Mouse (Mus musculus): ENCODE results near the gene Arf3. TPM values are rescaled to one million over a fixed set of nuclear protein-coding genes. Genes with fewer than 3 reads are reported as not detected.

Gene Arf3
- polyA plus RNA-seq, 1 experiment from 2014 or later: 37.1 TPM

- 4% methylated on average over 5 of the region's 5 CpGs for WGBS
- peaks cover 98% of the 10 kb centered on the region for H3K27me3 ChIP-seq (replicated peaks; ENCODE audit: control insufficient read depth, insufficient read depth, low read length)
- no peaks in the 10 kb centered on the region for H3K36me3 ChIP-seq (ENCODE audit: control insufficient read depth, insufficient read depth, low read length)
- no peak overlapping the region for H3K4me2 ChIP-seq (ENCODE audit: low read length)
- no peak overlapping the region for H3K4me3 ChIP-seq (ENCODE audit: low read depth, low read length)
- H3K4me1 ChIP-seq (replicated peaks; ENCODE audit: control insufficient read depth, insufficient read depth, low read length): peaks cover 7% of the 10 kb centered on the region; the same call in 1 of the 2 replicates
- ATAC-seq (replicated peaks; ENCODE audit: low FRiP score, low TSS enrichment, low read depth): no peak
- no peak overlapping the region for H3K27ac ChIP-seq (ENCODE audit: low read depth)
- H3K9me3 ChIP-seq (ENCODE audit: control insufficient read depth, low read length): no peaks in the 10 kb centered on the region
- H3K9ac ChIP-seq (ENCODE audit: low read length): no peak overlapping the region
- DNase-seq (ENCODE audit: low spot score): no peak
Observed at GRCm38 (mm10) chr15:98775533-98775932, 12.5 kb upstream of the Arf3 start.

- Histone ChIP-seq H3K36me3 (ENCODE audit: control insufficient read depth, insufficient read depth, low read length) (no peaks in the 10 kb centered on the region), H3K9me3 (ENCODE audit: control insufficient read depth, low read length) (no peaks in the 10 kb centered on the region), H3K4me2 (ENCODE audit: low read length) (no peak overlapping the region), H3K4me3 (ENCODE audit: low read depth, low read length) (no peak overlapping the region), H3K4me1 (replicated peaks; ENCODE audit: control insufficient read depth, insufficient read depth, low read length) (peaks cover 7% of the 10 kb centered on the region; the same call in 1 of the 2 replicates), H3K27me3 (replicated peaks; ENCODE audit: control insufficient read depth, insufficient read depth, low read length) (peaks cover 98% of the 10 kb centered on the region), H3K9ac (ENCODE audit: low read length) (no peak overlapping the region), H3K27ac (ENCODE audit: low read depth) (no peak overlapping the region)
- 16% methylated on average over 15 of the region's 15 CpGs for WGBS
- ATAC-seq (replicated peaks; ENCODE audit: low FRiP score, low TSS enrichment, low read depth): no peak
- no peak for DNase-seq (ENCODE audit: low spot score)
Observed at GRCm38 (mm10) chr15:98774096-98774495, 11.1 kb upstream of the Arf3 start.

GRCm38 (mm10) chr15:98772511-98773211 is 9.6 kb upstream of the Arf3 start:
- no peak for ATAC-seq (replicated peaks; ENCODE audit: low FRiP score, low TSS enrichment, low read depth)
- H3K27me3 ChIP-seq (replicated peaks; ENCODE audit: control insufficient read depth, insufficient read depth, low read length): peaks cover 91% of the 10 kb centered on the region
- H3K4me3 ChIP-seq (ENCODE audit: low read depth, low read length): peak overlapping the region; percentile 18
- H3K27ac ChIP-seq (ENCODE audit: low read depth): no peak overlapping the region
- 2% methylated on average over 36 of the region's 36 CpGs for WGBS
- peak overlapping the region; percentile 45 for H3K4me2 ChIP-seq (ENCODE audit: low read length)
- no peak for DNase-seq (ENCODE audit: low spot score)
- no peak overlapping the region for H3K9ac ChIP-seq (ENCODE audit: low read length)
- H3K9me3 ChIP-seq (ENCODE audit: control insufficient read depth, low read length): no peaks in the 10 kb centered on the region
- no peaks in the 10 kb centered on the region for H3K36me3 ChIP-seq (ENCODE audit: control insufficient read depth, insufficient read depth, low read length)
- H3K4me1 ChIP-seq (replicated peaks; ENCODE audit: control insufficient read depth, insufficient read depth, low read length): peaks cover 7% of the 10 kb centered on the region; the same call in 1 of the 2 replicates

DNA sequence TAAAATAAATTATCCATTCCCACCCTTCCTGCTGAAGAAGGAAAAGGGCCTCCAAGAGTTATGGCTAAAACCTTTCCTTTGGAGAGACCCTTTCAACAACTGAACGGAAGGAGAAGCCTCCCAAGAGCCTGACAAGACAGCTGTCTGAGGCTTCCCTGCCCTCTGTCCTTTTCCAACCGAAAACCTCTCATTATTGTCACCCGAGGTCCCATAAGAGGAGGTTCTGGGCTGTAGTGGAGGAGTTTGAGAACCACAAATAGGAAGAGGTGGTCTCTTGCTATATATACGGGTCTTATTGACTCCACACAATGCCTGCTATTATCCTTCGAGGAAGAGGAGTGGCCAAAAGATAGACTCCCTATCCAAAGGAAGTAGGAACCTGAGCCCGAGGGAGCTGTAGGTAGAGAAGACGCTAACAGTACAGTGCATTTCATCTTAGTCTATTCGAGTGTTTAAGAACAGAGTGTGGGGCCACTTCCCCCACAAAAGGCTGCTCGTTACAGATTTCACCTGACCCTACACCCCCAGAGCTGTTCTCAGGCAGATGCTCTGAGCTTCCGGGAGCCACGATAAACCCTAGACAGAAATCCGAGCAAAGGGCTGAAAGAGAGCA is 8.9 kb upstream of the Arf3 start:
- no peaks in the 10 kb centered on the region for H3K9me3 ChIP-seq (ENCODE audit: control insufficient read depth, low read length)
- 0 out of 2 replicates have a peak overlapping the region, but pooled peaks have one; percentile 18 for H3K4me3 ChIP-seq (ENCODE audit: low read depth, low read length)
- H3K4me1 ChIP-seq (replicated peaks; ENCODE audit: control insufficient read depth, insufficient read depth, low read length): peaks cover 3% of the 10 kb centered on the region; the same call in 1 of the 2 replicates
- H3K27me3 ChIP-seq (replicated peaks; ENCODE audit: control insufficient read depth, insufficient read depth, low read length): peaks cover 84% of the 10 kb centered on the region
- H3K9ac ChIP-seq (ENCODE audit: low read length): no peak overlapping the region
- WGBS: 4% methylated on average over 12 of the region's 12 CpGs
- ATAC-seq (replicated peaks; ENCODE audit: low FRiP score, low TSS enrichment, low read depth): no peak
- DNase-seq (ENCODE audit: low spot score): no peak
- peak overlapping the region; percentile 45 for H3K4me2 ChIP-seq (ENCODE audit: low read length)
- H3K36me3 ChIP-seq (ENCODE audit: control insufficient read depth, insufficient read depth, low read length): no peaks in the 10 kb centered on the region
- H3K27ac ChIP-seq (ENCODE audit: low read depth): no peak overlapping the region

GRCm38 (mm10) chr15:98768259-98768658 is 5.2 kb upstream of the Arf3 start:
- ATAC-seq (replicated peaks; ENCODE audit: low FRiP score, low TSS enrichment, low read depth): no peak

DNA sequence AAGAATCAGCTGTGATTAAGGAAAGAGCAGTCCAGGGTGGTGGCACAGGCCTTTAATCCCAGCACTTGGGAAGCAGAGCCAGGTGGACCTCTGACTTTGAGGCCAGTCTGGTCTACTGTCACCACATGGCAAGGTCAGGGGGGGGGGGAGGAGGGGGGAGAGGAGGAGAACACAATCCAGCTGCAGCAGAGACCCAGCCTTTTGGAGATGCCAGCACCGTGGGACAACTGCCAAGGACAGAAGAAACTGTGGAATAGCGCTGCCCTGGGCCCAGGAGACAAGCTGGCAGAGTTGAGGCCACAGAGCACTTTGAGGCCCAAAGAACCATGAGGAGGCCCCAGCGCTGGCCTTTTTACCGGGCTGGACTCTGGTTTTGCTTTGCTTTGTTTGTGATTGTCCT is 2.9 kb upstream of the Arf3 start:
- DNase-seq (ENCODE audit: low spot score) (no peak), ATAC-seq (replicated peaks; ENCODE audit: low FRiP score, low TSS enrichment, low read depth) (no peak)
- peaks cover 28% of the 10 kb centered on the region for H3K27me3 ChIP-seq (replicated peaks; ENCODE audit: control insufficient read depth, insufficient read depth, low read length)
- H3K27ac ChIP-seq (ENCODE audit: low read depth): no peak overlapping the region
- no peak overlapping the region for H3K4me3 ChIP-seq (ENCODE audit: low read depth, low read length)
- H3K4me1 ChIP-seq (replicated peaks; ENCODE audit: control insufficient read depth, insufficient read depth, low read length): peaks cover 10% of the 10 kb centered on the region; the same call in 1 of the 2 replicates
- H3K9me3 ChIP-seq (ENCODE audit: control insufficient read depth, low read length): no peaks in the 10 kb centered on the region
- 68% methylated on average over 4 of the region's 4 CpGs for WGBS
- no peak overlapping the region for H3K4me2 ChIP-seq (ENCODE audit: low read length)
- no peaks in the 10 kb centered on the region for H3K36me3 ChIP-seq (ENCODE audit: control insufficient read depth, insufficient read depth, low read length)
- no peak overlapping the region for H3K9ac ChIP-seq (ENCODE audit: low read length)

More at GRCm38 (mm10) chr15:98768259-98768658, 5.2 kb upstream of the Arf3 start:
- H3K27me3 ChIP-seq (replicated peaks; ENCODE audit: control insufficient read depth, insufficient read depth, low read length): peaks cover 51% of the 10 kb centered on the region
- no peak overlapping the region for H3K27ac ChIP-seq (ENCODE audit: low read depth)
- H3K9me3 ChIP-seq (ENCODE audit: control insufficient read depth, low read length): no peaks in the 10 kb centered on the region
- H3K9ac ChIP-seq (ENCODE audit: low read length): no peak overlapping the region
- WGBS: 35% methylated on average over 5 of the region's 5 CpGs
- H3K4me2 ChIP-seq (ENCODE audit: low read length): no peak overlapping the region
- H3K36me3 ChIP-seq (ENCODE audit: control insufficient read depth, insufficient read depth, low read length): no peaks in the 10 kb centered on the region
- no peak for DNase-seq (ENCODE audit: low spot score)
- no peak overlapping the region for H3K4me3 ChIP-seq (ENCODE audit: low read depth, low read length)
- peaks cover 8% of the 10 kb centered on the region; the same call in 1 of the 2 replicates for H3K4me1 ChIP-seq (replicated peaks; ENCODE audit: control insufficient read depth, insufficient read depth, low read length)

- no peaks in the 10 kb centered on the region for H3K9me3 ChIP-seq (ENCODE audit: control insufficient read depth, low read length)
- peaks cover 10% of the 10 kb centered on the region; the same call in 1 of the 2 replicates for H3K4me1 ChIP-seq (replicated peaks; ENCODE audit: control insufficient read depth, insufficient read depth, low read length)
- peaks cover 4% of the 10 kb centered on the region; the same call in 1 of the 2 replicates for H3K27me3 ChIP-seq (replicated peaks; ENCODE audit: control insufficient read depth, insufficient read depth, low read length)
- H3K9ac ChIP-seq (ENCODE audit: low read length): peak overlapping the region; percentile 85
- H3K4me2 ChIP-seq (ENCODE audit: low read length): peak overlapping the region; percentile 76
- WGBS: 0% methylated on average over 17 of the region's 24 CpGs
- DNase-seq (ENCODE audit: low spot score): peak; percentile 87
- peak overlapping the region; percentile 67 for H3K27ac ChIP-seq (ENCODE audit: low read depth)
- H3K36me3 ChIP-seq (ENCODE audit: control insufficient read depth, insufficient read depth, low read length): peaks cover 20% of the 10 kb centered on the region
- peak; percentile 83 for ATAC-seq (replicated peaks; ENCODE audit: low FRiP score, low TSS enrichment, low read depth)
- peak overlapping the region; percentile 91 for H3K4me3 ChIP-seq (ENCODE audit: low read depth, low read length)
Observed at GRCm38 (mm10) chr15:98762201-98762621, 803 bp downstream of the Arf3 start.

- Histone ChIP-seq H3K36me3 (ENCODE audit: control insufficient read depth, insufficient read depth, low read length) (peaks cover 14% of the 10 kb centered on the region; the same call in 1 of the 2 replicates), H3K27ac (ENCODE audit: low read depth) (no peak overlapping the region), H3K4me3 (ENCODE audit: low read depth, low read length) (no peak overlapping the region), H3K9me3 (ENCODE audit: control insufficient read depth, low read length) (no peaks in the 10 kb centered on the region), H3K9ac (ENCODE audit: low read length) (no peak overlapping the region), H3K4me2 (ENCODE audit: low read length) (no peak overlapping the region), H3K27me3 (replicated peaks; ENCODE audit: control insufficient read depth, insufficient read depth, low read length) (no peaks in the 10 kb centered on the region), H3K4me1 (replicated peaks; ENCODE audit: control insufficient read depth, insufficient read depth, low read length) (no peaks in the 10 kb centered on the region)
- no peak for DNase-seq (ENCODE audit: low spot score)
- ATAC-seq (replicated peaks; ENCODE audit: low FRiP score, low TSS enrichment, low read depth): no peak
- 83% methylated on average over 2 of the region's 2 CpGs for WGBS
Observed at GRCm38 (mm10) chr15:98754125-98754524, 8.9 kb downstream of the Arf3 start.

All from intestine, embryonic 14.5 days (tissue).